Mouse (Mus musculus) hindbrain, embryonic 16.5 days (tissue): ENCODE measurements around the gene Cd1d1. TPM values are rescaled to one million over a fixed set of nuclear protein-coding genes. Genes with fewer than 3 reads are reported as not detected.

ENCODE experiments used
- ATAC-seq: fragments of 200-750 bp; cut with Nextera tagmentation; 2 replicates; pipeline ENCODE4 v1.8.0; 2017; ENCODE audit warnings: moderate TSS enrichment, moderate library complexity
- H3K27ac ChIP-seq: fragments of 300-500 bp; sonication (generic); 2 replicates; pipeline ENCODE4 v1.5.1; 2014; ENCODE audit warnings: low read depth, mild to moderate bottlenecking, control low read depth, low read length, moderate library complexity
- H3K27me3 ChIP-seq: fragments of 300-500 bp; sonication (generic); replicated peaks from 2 replicates; pipeline ENCODE4 v1.6.1; 2014; ENCODE audit warnings: low read length; ENCODE audit not compliant: control insufficient read depth, insufficient read depth
- H3K36me3 ChIP-seq: fragments of 300-500 bp; sonication (generic); 2 replicates; pipeline ENCODE4 v1.6.1; 2014; ENCODE audit warnings: mild to moderate bottlenecking, low read length, moderate library complexity, mixed read lengths; ENCODE audit not compliant: control insufficient read depth, insufficient read depth
- H3K4me1 ChIP-seq: fragments of 300-500 bp; sonication (generic); 2 replicates; pipeline ENCODE4 v1.6.1; 2014; ENCODE audit warnings: low read depth, low read length; ENCODE audit not compliant: control insufficient read depth, insufficient read depth
- H3K4me2 ChIP-seq: fragments of 300-500 bp; sonication (generic); 2 replicates; pipeline ENCODE4 v1.6.1; 2014; ENCODE audit warnings: mild to moderate bottlenecking, low read length, control low read depth, moderate library complexity
- H3K4me3 ChIP-seq: fragments of 300-500 bp; sonication (generic); 2 replicates; pipeline ENCODE4 v1.5.1; 2014; ENCODE audit warnings: mild to moderate bottlenecking, low read length, control low read depth, moderate library complexity
- H3K9ac ChIP-seq: fragments of 300-500 bp; sonication (generic); 2 replicates; pipeline ENCODE4 v1.6.1; 2014; ENCODE audit warnings: low read depth, mild to moderate bottlenecking, control low read depth, low read length, moderate library complexity
- H3K9me3 ChIP-seq: fragments of 300-500 bp; sonication (generic); 2 replicates; pipeline ENCODE4 v1.6.1; 2014; ENCODE audit warnings: mild to moderate bottlenecking, low read length, moderate library complexity; ENCODE audit not compliant: control insufficient read depth
- WGBS: fragments of 180-500 bp; shearing (Covaris S2); extraction: QIAGEN DNeasy Blood & Tissue Kit; methylation state at CpG from one replicate; pipeline ENCODE4 v1.1.7; 2014; 5-methylcytosine and 5-hydroxymethylcytosine counted together
- polyA plus RNA-seq: library from polyadenylated mRNA; unstranded; fragments of >200 nt; fragmentation: Nextera tagmentation; extraction: Ambion mirVana; gene quantifications from 2 replicates; pipeline ENCODE4 v1.2.1, GENCODE M21; 2015

Gene Cd1d1
- polyA plus RNA-seq, 1 experiment from 2014 or later, result 47.3 TPM

DNA sequence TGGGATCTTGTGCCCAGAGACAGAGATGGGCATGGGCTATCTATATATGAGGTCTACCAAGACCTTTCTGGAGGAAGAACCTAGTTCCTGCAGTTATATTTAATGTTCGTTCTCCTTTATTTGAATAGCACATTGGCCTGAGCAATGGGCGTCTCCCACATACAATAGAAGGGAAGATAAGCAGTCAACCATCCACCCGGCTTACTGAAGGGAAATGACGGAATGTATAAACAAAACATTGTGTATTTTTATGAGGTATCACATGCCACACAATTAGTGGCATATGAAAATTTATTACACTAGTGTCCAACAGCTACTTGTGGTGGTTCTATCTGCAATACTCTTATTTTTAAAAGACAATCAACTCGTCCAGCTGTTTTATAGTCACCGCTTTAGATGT, 15.9 kb downstream of the Cd1d1 start:
- no peaks in the 10 kb centered on the region for H3K36me3 ChIP-seq
- no peak overlapping the region for H3K27ac ChIP-seq
- no peak overlapping the region for H3K4me3 ChIP-seq
- 90% methylated on average over 6 of the region's 6 CpGs for WGBS
- no peak overlapping the region for H3K4me2 ChIP-seq
- no peak for ATAC-seq
- no peaks in the 10 kb centered on the region for H3K9me3 ChIP-seq
- no peaks in the 10 kb centered on the region; the same call in 1 of the 2 replicates for H3K4me1 ChIP-seq
- no peak overlapping the region for H3K9ac ChIP-seq
- no peaks in the 10 kb centered on the region for H3K27me3 ChIP-seq

DNA sequence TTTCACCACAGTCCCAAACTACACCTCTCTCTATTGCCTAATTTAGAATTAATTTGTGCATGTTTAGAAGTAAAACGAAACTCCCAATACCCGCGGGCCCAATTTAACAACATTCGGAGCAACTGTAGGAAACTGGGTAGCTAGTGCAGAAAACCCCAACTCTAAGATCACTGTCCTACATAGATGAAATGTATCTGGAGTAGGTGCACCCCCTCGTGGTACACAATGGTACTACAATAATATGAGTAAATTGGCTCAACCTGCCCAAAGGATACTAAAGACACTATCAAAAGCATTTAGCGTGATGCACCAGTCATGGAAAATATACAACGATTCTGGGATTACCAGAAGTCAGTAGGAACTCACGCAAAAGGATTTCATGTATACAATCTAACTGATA, 22.7 kb downstream of the Cd1d1 start:
- no peaks in the 10 kb centered on the region for H3K36me3 ChIP-seq
- peak; percentile 65; the same call in 1 of the 2 replicates for ATAC-seq
- WGBS, result 16% methylated on average over 8 of the region's 8 CpGs
- no peaks in the 10 kb centered on the region for H3K9me3 ChIP-seq
- H3K27ac ChIP-seq, result no peak overlapping the region
- no peak overlapping the region for H3K9ac ChIP-seq
- no peak overlapping the region for H3K4me3 ChIP-seq
- no peaks in the 10 kb centered on the region for H3K27me3 ChIP-seq
- no peaks in the 10 kb centered on the region for H3K4me1 ChIP-seq
- no peak overlapping the region for H3K4me2 ChIP-seq

DNA sequence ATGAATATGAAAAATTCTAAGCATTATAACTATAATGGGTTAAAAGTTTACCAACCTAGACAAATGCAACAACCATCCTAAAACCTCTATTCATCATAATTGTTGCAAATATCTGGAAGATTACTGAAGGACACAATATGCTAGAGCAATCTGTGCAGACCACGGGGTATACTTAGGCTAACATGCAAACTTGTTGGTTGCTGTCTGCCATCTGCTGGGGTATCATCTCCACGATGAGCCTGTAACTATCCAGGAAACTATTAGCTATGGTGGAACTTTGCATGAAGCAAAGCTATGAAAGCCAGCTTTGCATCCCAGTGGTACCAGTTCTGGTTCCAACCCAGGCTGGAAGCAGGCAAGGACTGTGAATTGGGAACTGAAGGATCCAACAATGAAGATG, 24.1 kb downstream of the Cd1d1 start:
- H3K9me3 ChIP-seq, result no peaks in the 10 kb centered on the region
- no peak for ATAC-seq
- H3K27ac ChIP-seq, result no peak overlapping the region
- no peaks in the 10 kb centered on the region for H3K36me3 ChIP-seq
- no peak overlapping the region for H3K4me3 ChIP-seq
- H3K9ac ChIP-seq, result no peak overlapping the region
- no peaks in the 10 kb centered on the region for H3K27me3 ChIP-seq
- H3K4me1 ChIP-seq, result no peaks in the 10 kb centered on the region
- WGBS, result 78% methylated on average over 2 of the region's 2 CpGs
- H3K4me2 ChIP-seq, result no peak overlapping the region

DNA sequence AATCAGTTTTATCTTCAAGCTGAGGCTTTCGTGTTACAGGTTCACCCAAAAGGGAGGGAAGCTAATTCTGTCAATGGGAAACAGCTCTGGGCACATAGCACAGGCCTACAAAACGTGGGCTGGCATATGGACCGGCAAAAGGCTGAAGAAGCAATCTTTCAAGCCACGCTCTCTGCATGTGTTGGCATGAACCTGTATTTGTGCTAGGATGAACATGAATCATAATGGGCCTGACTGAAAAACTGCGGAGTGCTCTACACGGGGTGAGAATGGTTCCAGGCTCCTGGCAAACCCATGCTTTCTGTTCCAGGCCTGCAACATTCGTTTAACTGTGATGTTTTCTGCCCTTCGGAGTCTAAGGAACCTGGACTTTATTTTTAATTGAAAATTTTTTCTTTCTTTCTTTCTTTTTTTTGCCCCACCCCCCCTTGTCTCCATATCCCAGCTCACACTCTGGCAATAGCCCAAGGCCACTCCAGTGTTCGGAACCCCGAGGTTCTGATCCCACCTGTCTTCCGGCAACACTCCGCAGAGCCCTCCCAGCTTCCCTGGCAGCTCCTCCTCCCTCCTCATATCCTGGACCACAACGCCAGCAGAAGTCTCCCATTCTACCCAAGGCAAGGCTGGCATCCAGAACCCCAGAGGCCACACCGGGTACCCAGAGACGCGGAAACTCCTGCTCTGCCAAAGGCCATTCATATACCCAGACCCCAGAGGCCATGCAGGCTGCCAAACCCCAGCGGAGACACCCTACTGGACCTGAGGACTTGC, 36.4 kb downstream of the Cd1d1 start:
- no peaks in the 10 kb centered on the region for H3K9me3 ChIP-seq
- no peak for ATAC-seq
- WGBS, result 77% methylated on average over 17 of the region's 17 CpGs

DNA sequence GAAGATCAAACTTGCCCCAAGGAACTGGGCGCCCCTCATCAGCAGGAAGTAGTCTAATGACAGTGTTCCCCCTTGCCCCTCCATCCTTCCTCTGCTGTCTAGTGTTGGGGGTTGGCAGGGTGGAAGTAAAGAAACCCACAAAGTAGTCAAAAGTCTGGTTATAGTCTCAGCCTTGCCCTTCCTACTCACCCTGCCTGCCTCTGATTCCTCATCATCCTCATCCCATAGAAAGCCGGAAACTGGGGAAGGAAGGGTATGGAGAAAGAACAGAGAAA, 37.9 kb downstream of the Cd1d1 start:
- Histone ChIP-seq H3K4me2 (no peak overlapping the region), H3K9me3 (no peaks in the 10 kb centered on the region), H3K9ac (no peak overlapping the region), H3K27ac (no peak overlapping the region), H3K27me3 (no peaks in the 10 kb centered on the region), H3K4me3 (no peak overlapping the region), H3K4me1 (no peaks in the 10 kb centered on the region), H3K36me3 (no peaks in the 10 kb centered on the region)
- ATAC-seq, result no peak
- 95% methylated on average over 2 of the region's 2 CpGs for WGBS

More for the DNA sequence above, 36.4 kb downstream of the Cd1d1 start:
- Histone ChIP-seq H3K9ac (no peak overlapping the region), H3K36me3 (no peaks in the 10 kb centered on the region), H3K4me3 (no peak overlapping the region), H3K4me2 (no peak overlapping the region), H3K27ac (no peak overlapping the region), H3K27me3 (no peaks in the 10 kb centered on the region), H3K4me1 (no peaks in the 10 kb centered on the region)

DNA sequence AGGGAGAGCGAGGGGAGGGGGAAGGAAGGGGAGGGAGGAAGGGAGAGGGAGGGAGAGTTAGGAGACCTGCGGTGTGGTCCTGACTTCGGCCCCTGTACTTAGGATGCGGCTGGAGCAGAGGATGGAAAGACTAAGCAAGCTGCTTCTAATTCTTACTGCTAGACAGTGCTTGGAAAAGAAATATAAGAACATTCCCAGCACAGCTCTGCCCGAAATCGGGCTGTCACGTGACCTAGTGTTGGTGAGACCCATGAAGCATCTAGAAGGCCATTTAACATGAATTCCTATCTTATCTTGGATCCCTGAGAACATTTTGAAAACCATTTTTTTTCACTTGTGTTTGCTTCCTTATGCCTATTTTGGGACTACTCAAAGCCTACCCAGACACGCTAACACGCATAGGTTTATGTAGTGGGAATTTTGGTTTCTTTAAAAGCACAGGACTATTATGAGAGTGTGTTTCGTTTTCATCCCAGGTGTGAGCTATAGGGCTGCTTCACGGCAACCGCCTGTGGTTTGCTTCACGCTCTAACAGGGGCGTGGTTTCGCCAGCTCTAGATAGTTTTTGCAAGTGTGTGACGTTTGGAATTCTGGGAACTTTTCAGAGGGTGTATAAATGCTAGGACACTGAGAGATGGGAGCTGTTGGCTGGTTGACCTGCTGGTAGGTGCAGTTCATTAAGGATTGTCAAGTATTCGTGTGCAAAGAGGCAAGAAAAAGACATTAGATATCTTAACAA, 38.4 kb downstream of the Cd1d1 start:
- Histone ChIP-seq H3K4me2 (no peak overlapping the region), H3K27me3 (no peaks in the 10 kb centered on the region), H3K9me3 (no peaks in the 10 kb centered on the region), H3K36me3 (no peaks in the 10 kb centered on the region), H3K4me1 (no peaks in the 10 kb centered on the region), H3K27ac (no peak overlapping the region), H3K9ac (no peak overlapping the region), H3K4me3 (no peak overlapping the region)
- WGBS, result 91% methylated on average over 17 of the region's 17 CpGs
- ATAC-seq, result no peak

DNA sequence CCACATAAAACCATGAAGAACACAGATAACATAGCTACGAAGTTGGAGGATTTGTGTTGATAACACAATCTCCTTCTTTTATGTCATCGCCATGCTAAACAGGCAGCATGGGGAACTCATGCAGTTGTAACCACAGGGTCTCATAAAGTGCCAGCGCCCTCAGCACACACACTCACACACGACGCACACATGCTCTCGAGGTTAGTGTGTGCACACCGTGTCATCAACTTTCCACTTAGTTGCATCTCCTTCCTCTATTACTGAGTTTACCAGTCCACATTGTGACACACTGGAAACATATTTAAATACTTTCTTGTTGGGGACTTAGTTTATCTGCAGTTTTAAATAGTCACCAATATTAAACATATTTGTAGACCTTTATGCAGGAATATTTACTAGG, 40.2 kb downstream of the Cd1d1 start:
- H3K36me3 ChIP-seq, result no peaks in the 10 kb centered on the region
- 91% methylated on average over 7 of the region's 7 CpGs for WGBS
- ATAC-seq, result no peak
- no peak overlapping the region for H3K4me2 ChIP-seq
- H3K9ac ChIP-seq, result no peak overlapping the region
- H3K4me1 ChIP-seq, result no peaks in the 10 kb centered on the region
- no peak overlapping the region for H3K27ac ChIP-seq
- H3K27me3 ChIP-seq, result no peaks in the 10 kb centered on the region
- H3K9me3 ChIP-seq, result no peaks in the 10 kb centered on the region
- H3K4me3 ChIP-seq, result no peak overlapping the region

DNA sequence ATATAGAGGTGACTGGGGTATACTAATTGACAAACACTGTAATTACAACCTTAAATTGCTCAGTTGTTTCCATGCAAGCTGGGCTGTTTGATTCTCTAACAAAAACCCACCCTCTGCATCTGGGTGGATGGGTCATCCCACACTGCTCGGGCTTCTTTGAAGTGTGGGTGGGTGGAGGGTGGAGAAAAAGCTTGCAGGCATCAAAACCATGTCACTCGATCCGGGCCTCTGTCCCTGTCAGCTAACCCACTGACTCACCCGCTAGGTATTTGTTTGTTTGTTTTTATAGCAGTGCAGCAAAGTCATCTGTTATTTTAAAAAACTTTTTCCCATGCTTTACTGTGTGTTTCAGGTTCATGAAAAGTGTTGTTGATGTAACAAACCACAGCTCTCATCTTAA, 43.9 kb downstream of the Cd1d1 start:
- no peak for ATAC-seq
- Histone ChIP-seq H3K9ac (no peak overlapping the region), H3K9me3 (peaks cover 2% of the 10 kb centered on the region; the same call in 1 of the 2 replicates), H3K4me1 (no peaks in the 10 kb centered on the region), H3K4me2 (no peak overlapping the region), H3K27me3 (no peaks in the 10 kb centered on the region), H3K27ac (no peak overlapping the region), H3K4me3 (no peak overlapping the region), H3K36me3 (no peaks in the 10 kb centered on the region)
- WGBS, result 45% methylated on average over 4 of the region's 4 CpGs

DNA sequence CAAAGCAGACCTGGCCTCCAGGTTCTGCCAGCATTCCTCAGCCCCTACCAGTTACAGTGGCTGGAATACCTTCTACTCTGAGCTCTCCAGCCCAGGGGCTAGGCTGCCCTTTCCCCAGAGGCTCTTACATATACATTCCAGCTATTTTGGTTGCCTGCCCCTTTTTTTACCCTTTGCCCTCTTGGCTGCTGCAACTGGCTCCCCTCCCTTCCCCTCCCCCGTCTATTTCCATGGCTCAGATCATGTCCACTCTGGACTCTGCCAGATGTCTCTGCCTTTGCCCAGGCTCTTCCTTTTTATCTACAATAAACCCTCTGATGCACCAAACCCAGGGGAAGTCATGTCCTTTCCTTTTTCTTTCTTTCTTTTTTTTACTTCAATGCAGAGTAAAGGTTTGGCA, 44.7 kb downstream of the Cd1d1 start:
- no peak overlapping the region for H3K27ac ChIP-seq
- peaks cover 2% of the 10 kb centered on the region; the same call in 1 of the 2 replicates for H3K9me3 ChIP-seq
- H3K36me3 ChIP-seq, result no peaks in the 10 kb centered on the region
- no peak for ATAC-seq
- no peak overlapping the region for H3K9ac ChIP-seq
- H3K4me3 ChIP-seq, result no peak overlapping the region
- no peaks in the 10 kb centered on the region for H3K27me3 ChIP-seq
- no peaks in the 10 kb centered on the region for H3K4me1 ChIP-seq
- 84% methylated on average over 1 of the region's 1 CpGs for WGBS
- H3K4me2 ChIP-seq, result no peak overlapping the region
